Mouse (Mus musculus) spleen, postnatal 4 days (tissue): Measurements from ENCODE around the gene Prr22.

Experiments
- DNase-seq, 2 experiments: peaks; one replicate each; pipeline ENCODE4 v3.0.0; 2022; ENCODE audit warnings: low spot score in 2 of 2

Gene Prr22

GRCm38 (mm10) chr17:56805784-56806183, 35.7 kb downstream of the Prr22 start:
- DNase-seq: no peak

GRCm38 (mm10) chr17:56808518-56808917, 38.5 kb downstream of the Prr22 start:
- DNase-seq: peak; percentile 61 to 78

- peak in 1 of 2 experiments; percentile 44 for DNase-seq
These were observed 40.2 kb downstream of the Prr22 start for GRCm38 (mm10) chr17:56810245-56810644.

GRCm38 (mm10) chr17:56814316-56815056, 44.4 kb downstream of the Prr22 start:
- peak in 1 of 2 experiments; percentile 65 for DNase-seq

DNA sequence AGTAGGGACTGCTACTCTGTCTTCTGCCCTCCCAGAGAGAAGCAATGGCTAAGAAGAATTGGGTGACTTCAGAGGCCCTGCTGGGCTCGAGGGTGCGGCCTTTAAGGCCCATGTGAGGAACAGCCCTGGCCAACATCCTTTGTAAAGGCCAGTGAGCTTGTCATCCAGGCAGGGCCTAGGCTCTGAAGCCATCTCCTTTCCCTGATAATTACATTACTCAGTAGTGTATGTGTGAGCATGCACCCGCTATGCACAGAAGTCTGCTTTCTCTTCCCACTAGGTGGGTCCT, 45.0 kb downstream of the Prr22 start:
- DNase-seq: no peak

DNA sequence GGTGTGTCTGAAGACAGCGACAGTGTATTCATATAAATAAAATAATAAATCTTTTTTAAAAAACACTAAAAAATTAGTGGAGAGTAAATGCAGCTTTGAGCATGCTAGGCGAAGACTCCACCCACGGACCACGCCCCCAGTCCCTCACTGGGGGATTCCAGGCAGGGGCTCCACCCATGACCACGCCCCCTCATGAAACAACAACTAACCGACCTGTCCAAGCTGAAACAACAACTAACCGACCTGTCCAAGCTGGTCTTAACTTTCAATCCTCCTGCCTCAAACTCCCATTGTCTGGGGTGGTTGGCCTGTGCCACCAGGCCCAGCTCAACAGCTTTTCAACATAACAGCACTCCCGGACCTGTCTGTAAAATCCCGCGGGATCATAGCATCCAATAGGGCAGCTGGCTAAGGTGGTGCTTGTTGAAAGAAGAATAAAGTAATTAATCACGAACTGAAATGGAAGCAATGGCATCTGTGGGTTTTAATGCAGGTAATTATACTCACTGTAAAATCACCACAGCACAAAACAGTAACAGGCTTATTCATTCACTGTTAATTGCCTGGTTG, 48.1 kb downstream of the Prr22 start:
- DNase-seq: peak in 1 of 2 experiments; percentile 75

- no peak for DNase-seq
These were observed 49.0 kb downstream of the Prr22 start for GRCm38 (mm10) chr17:56819032-56819545.

GRCm38 (mm10) chr17:56819694-56820111, 49.7 kb downstream of the Prr22 start:
- peak in 1 of 2 experiments; percentile 64 for DNase-seq
